20 mouse cellular contexts compared by ENCODE assay signal in genomic region chr16:81199467-81199866, GRCm38 (mm10). TPM values are rescaled to one million over a fixed set of nuclear protein-coding genes. Genes with fewer than 3 reads are reported as not detected.
A peak's percentile ranks its signal among the peaks of the same experiment; 100 is the strongest.
DNase-seq lines count a peak whose midpoint lies in the region; ATAC-seq and TF ChIP-seq lines count a peak whose summit lies in the region.
"Had no signal": no experiment of that assay in that cellular context is flagged by ENCODE, and none has a peak within 500 bp of the region (broad histone marks: within the 10 kb centered on the region; RNA-seq: fewer than 3 reads in every experiment).

No protein-coding gene starts in this region.

- H3K9me3 ChIP-seq in liver, embryonic 12.5 days (replicated peaks), result no peaks in the 10 kb centered on the region
- H3K9me3 ChIP-seq in MEL (replicated peaks; ENCODE audit: insufficient read depth, low read length), result no peaks in the 10 kb centered on the region
- H3K9me3 ChIP-seq: embryonic facial prominence, embryonic 15.5 days; forebrain, embryonic 15.5 days; hindbrain, embryonic 15.5 days; midbrain, embryonic 10.5 days; neural tube, embryonic 12.5 days had no signal

- H3K4me3 ChIP-seq in liver, embryonic 12.5 days, result no peak overlapping the region
- no peak overlapping the region for H3K4me3 ChIP-seq in MEL (ENCODE audit: control insufficient read depth in 1 of 2, insufficient read depth in 1 of 2, low read depth in 2 of 2, low read length in 2 of 2)
- no peak overlapping the region for H3K4me3 ChIP-seq in kidney, adult 2 months (ENCODE audit: insufficient read depth, low read depth, low read length)

- H3K27me3 ChIP-seq in liver, embryonic 12.5 days (replicated peaks), result peaks cover 17% of the 10 kb centered on the region
- no peaks in the 10 kb centered on the region for H3K27me3 ChIP-seq in MEL (ENCODE audit: control insufficient read depth in 1 of 2, insufficient read depth in 2 of 2, low read length in 2 of 2)
- no peaks in the 10 kb centered on the region for H3K27me3 ChIP-seq in kidney, adult 2 months (replicated peaks; ENCODE audit: control insufficient read depth, insufficient read depth, low read length)
- H3K27me3 ChIP-seq: embryonic facial prominence, embryonic 15.5 days; forebrain, embryonic 15.5 days; hindbrain, embryonic 15.5 days; neural tube, embryonic 12.5 days had no signal

- H3K79me2 ChIP-seq in MEL (ENCODE audit: control insufficient read depth, insufficient read depth, low read length, poor library complexity), result no peaks in the 10 kb centered on the region

- peaks cover 4% of the 10 kb centered on the region; the same call in 1 of the 2 replicates for H3K4me1 ChIP-seq in liver, embryonic 12.5 days
- no peaks in the 10 kb centered on the region for H3K4me1 ChIP-seq in MEL (ENCODE audit: control insufficient read depth in 1 of 2, insufficient read depth in 2 of 2, low read length in 2 of 2)
- no peaks in the 10 kb centered on the region; the same call in 1 of the 2 replicates for H3K4me1 ChIP-seq in kidney, adult 2 months (ENCODE audit: control insufficient read depth, insufficient read depth, low read length)

- no peak for TF ChIP-seq EP300 in MEL (IDR thresholded peaks at IDR 0.05; ENCODE audit: low read depth in 1 of 2, low read length in 2 of 2)

- peak; percentile 54; the same call in 1 of the 2 replicates for ATAC-seq in liver, embryonic 12.5 days
- peak; percentile 67 for ATAC-seq in common myeloid progenitor, adult 5-6 weeks (replicated peaks; ENCODE audit: low read depth, poor library complexity, severe bottlenecking)
- peak; percentile 85 for ATAC-seq in megakaryocyte-erythroid progenitor cell, adult 5-6 weeks (replicated peaks; ENCODE audit: low FRiP score, low TSS enrichment, poor library complexity, severe bottlenecking)

- no peak overlapping the region for H3K9ac ChIP-seq in liver, embryonic 12.5 days
- H3K9ac ChIP-seq in MEL (ENCODE audit: control insufficient read depth, low read depth, low read length, poor library complexity, severe bottlenecking), result no peak overlapping the region

- WGBS in liver, embryonic 12.5 days (ENCODE audit: insufficient replicate concordance), result 37% methylated on average over 5 of the region's 5 CpGs
- WGBS in kidney, adult 2 months, result 82% methylated on average over 5 of the region's 5 CpGs

- no peak for TF ChIP-seq RAD21 in MEL (IDR thresholded peaks at IDR 0.05; ENCODE audit: low read depth, low read length)

- no peak overlapping the region for H3K27ac ChIP-seq in liver, embryonic 12.5 days
- no peak overlapping the region for H3K27ac ChIP-seq in MEL (ENCODE audit: control insufficient read depth, low read depth, low read length)
- no peak overlapping the region for H3K27ac ChIP-seq in kidney, adult 2 months (ENCODE audit: insufficient read depth, low read depth, low read length)
- H3K27ac ChIP-seq: embryonic facial prominence, embryonic 15.5 days; neural tube, embryonic 12.5 days had no signal

- no peak for TF ChIP-seq CTCF in MEL (IDR thresholded peaks at IDR 0.05 in 2 of 3, conservative IDR thresholded peaks at IDR 0.05 in 1 of 3; ENCODE audit: control insufficient read depth in 1 of 3, insufficient read depth in 1 of 3, low read depth in 2 of 3, low read length in 3 of 3, poor library complexity in 1 of 3, severe bottlenecking in 1 of 3)
- TF ChIP-seq CTCF in kidney, adult 2 months (conservative IDR thresholded peaks at IDR 0.05; ENCODE audit: insufficient read depth, insufficient read length, low read depth, low read length), result no peak

- TF ChIP-seq POLR2A in MEL (IDR thresholded peaks at IDR 0.05; ENCODE audit: control insufficient read depth in 1 of 2, insufficient read depth in 1 of 2, low read depth in 1 of 2, low read length in 2 of 2, poor library complexity in 1 of 2), result no peak
- TF ChIP-seq POLR2A in kidney, adult 2 months (IDR thresholded peaks at IDR 0.05; ENCODE audit: low read depth, low read length), result no peak

- no peak overlapping the region for H3K4me2 ChIP-seq in liver, embryonic 12.5 days

- H3K36me3 ChIP-seq in liver, embryonic 12.5 days, result no peaks in the 10 kb centered on the region
- H3K36me3 ChIP-seq in MEL (ENCODE audit: control insufficient read depth in 1 of 2, insufficient read depth in 2 of 2, low read length in 2 of 2), result no peaks in the 10 kb centered on the region
- H3K36me3 ChIP-seq in kidney, adult 2 months (ENCODE audit: control insufficient read depth, insufficient read depth, low read length), result no peaks in the 10 kb centered on the region
- H3K36me3 ChIP-seq: embryonic facial prominence, embryonic 15.5 days; forebrain, embryonic 15.5 days; hindbrain, embryonic 15.5 days; midbrain, embryonic 10.5 days; neural tube, embryonic 12.5 days had no signal

- DNase-seq in liver (no peak), MEL (ENCODE audit: low read depth, low spot score) (peak; percentile 3)
- no peak for DNase-seq in testis, postnatal 10 days (ENCODE audit: low spot score)
- no peak for DNase-seq in kidney, adult 2 months
- DNase-seq: adrenal gland, postnatal 25 days; cerebellum, adult 8-10 months; kidney, adult 8-10 months; kidney, postnatal 10 days; lung, adult 18-20 months; lung, postnatal 14 days; right cerebral cortex, postnatal 25 days; spleen, adult 18-20 months had no signal

TF ChIP-seq in MEL, 35 proteins besides CTCF, POLR2A, EP300 and RAD21:
- TF ChIP-seq USF2 (IDR thresholded peaks at IDR 0.05; ENCODE audit: borderline replicate concordance in 1 of 2, insufficient read depth in 1 of 2, low read depth in 1 of 2, low read length in 2 of 2) (no peak), BHLHE40 (IDR thresholded peaks at IDR 0.05; ENCODE audit: borderline replicate concordance, low read depth, low read length) (no peak), HCFC1 (IDR thresholded peaks at IDR 0.05; ENCODE audit: low read depth, low read length) (no peak), MAX (IDR thresholded peaks at IDR 0.05; ENCODE audit: low read length) (no peak), RCOR1 (IDR thresholded peaks at IDR 0.05; ENCODE audit: low read depth, low read length) (no peak), ZC3H11A (IDR thresholded peaks at IDR 0.05; ENCODE audit: low read depth, low read length) (no peak), MAFK (IDR thresholded peaks at IDR 0.05; ENCODE audit: borderline replicate concordance, low read depth, low read length) (no peak), NELFE (IDR thresholded peaks at IDR 0.05; ENCODE audit: low read depth, low read length) (no peak), E2F4 (IDR thresholded peaks at IDR 0.05; ENCODE audit: borderline replicate concordance, low read depth, low read length) (no peak), UBTF (IDR thresholded peaks at IDR 0.05; ENCODE audit: borderline replicate concordance, insufficient read depth, low read depth, low read length) (no peak), CHD1 (IDR thresholded peaks at IDR 0.05; ENCODE audit: low read depth, low read length) (no peak), JUND (IDR thresholded peaks at IDR 0.05; ENCODE audit: low read depth, low read length) (no peak), ELF1 (IDR thresholded peaks at IDR 0.05; ENCODE audit: low read depth, low read length) (no peak)

RNA-seq across cellular contexts. Expression of gene Ncam2, which starts 1.0 kb away (rescaled TPM):
- polyA plus RNA-seq in liver, embryonic 12.5 days (2016; fragmentation: Nextera tagmentation; extraction: Ambion mirVana), result 0.07 and 0.14 TPM in 2 replicates
- total RNA-seq in MEL (2012; rRNA removed), result not detected in 2 replicates
- not detected for polyA plus RNA-seq in MEL (2012; ENCODE audit: insufficient read depth in 1 of 2, insufficient read length in 2 of 2, low read depth in 1 of 2, low replicate concordance in 2 of 2, missing spikeins in 1 of 2)
- not detected in 2 replicates for total RNA-seq in common myeloid progenitor, adult 5-6 weeks (2017)
- 0.17 TPM in 1 of 2 replicates, not detected in the other for total RNA-seq in megakaryocyte-erythroid progenitor cell, adult 5-6 weeks (2014; fragmentation: Nextera tagmentation)
- not detected in 2 replicates for total RNA-seq in megakaryocyte-erythroid progenitor cell, adult 5-6 weeks (2017)
- polyA plus RNA-seq in kidney, adult 2 months (2012; rRNA removed), result 0.16 and 0.31 TPM in 2 replicates
